Mouse (Mus musculus): ENCODE results near the gene D130043K22Rik.

Gene D130043K22Rik

GRCm38 (mm10) chr13:24948870-24949269, 103.9 kb downstream of the D130043K22Rik start:
- DNase-seq (ENCODE audit: low read depth), result no peak
